Mouse (Mus musculus) liver, embryonic 14.5 days (tissue): ENCODE results near the gene Axdnd1.

ENCODE experiments used
- CTCF ChIP-seq: IDR thresholded peaks from 2 replicates; pipeline ENCODE4 v1.5.1; 2016; ENCODE audit warnings: antibody characterized with exemption, low read depth, control low read depth
- EP300 ChIP-seq: IDR thresholded peaks from 2 replicates; pipeline ENCODE4 v1.6.1; 2016; ENCODE audit warnings: antibody characterized with exemption, low read depth

DNA sequence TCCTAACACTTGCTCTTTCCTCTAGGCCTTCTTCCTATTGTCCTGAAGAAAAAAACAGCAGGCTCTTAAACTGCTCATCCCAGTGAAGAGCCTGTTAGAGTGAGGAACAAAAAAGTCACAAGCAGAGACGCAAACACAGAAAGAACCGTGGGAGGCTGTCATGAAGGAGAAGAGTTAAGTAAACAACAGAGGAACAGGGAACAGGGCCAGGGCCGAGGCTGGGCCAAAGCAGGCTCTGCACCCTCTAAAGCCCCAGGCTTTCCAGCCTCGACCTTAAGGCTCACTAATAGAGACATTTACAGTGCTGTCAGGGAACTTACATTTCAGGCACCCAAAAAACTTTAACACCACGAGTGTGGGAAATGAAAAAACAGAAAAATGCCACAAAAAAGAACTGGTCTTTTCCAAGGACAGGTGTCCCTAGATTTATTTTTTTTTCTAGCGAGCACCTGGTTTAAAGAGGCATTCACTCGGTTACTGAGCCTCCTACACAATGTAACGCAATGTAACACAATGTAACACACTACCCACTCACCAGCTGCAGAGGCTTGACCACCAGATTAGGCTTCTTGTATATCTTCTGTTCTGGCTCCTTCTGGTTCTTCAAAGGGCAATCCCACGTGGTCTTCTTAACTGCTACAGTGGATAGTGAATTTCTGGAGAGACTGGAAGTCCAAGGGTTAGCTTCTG lies 136.0 kb downstream of the Axdnd1 start:
- TF ChIP-seq CTCF (no peak), EP300 (no peak)
